Mouse (Mus musculus) cerebellum, adult 11 months (tissue): ENCODE results near the gene Kcnmb1.

Experiments
- DNase-seq: peaks from one replicate; pipeline ENCODE4 v3.0.0; 2022

Gene Kcnmb1

GRCm38 (mm10) chr11:34007616-34008015 lies 44.8 kb downstream of the Kcnmb1 start:
- DNase-seq, result no peak

- no peak for DNase-seq
These were observed 45.4 kb downstream of the Kcnmb1 start for GRCm38 (mm10) chr11:34008214-34008613.

GRCm38 (mm10) chr11:34008702-34009101 lies 45.9 kb downstream of the Kcnmb1 start:
- DNase-seq, result peak; percentile 14

GRCm38 (mm10) chr11:34009316-34010087 lies 46.7 kb downstream of the Kcnmb1 start:
- no peak for DNase-seq

- DNase-seq, result no peak
These were observed 47.5 kb downstream of the Kcnmb1 start for GRCm38 (mm10) chr11:34010133-34010858.

- DNase-seq, result no peak
These were observed 48.0 kb downstream of the Kcnmb1 start for GRCm38 (mm10) chr11:34010859-34011172.

GRCm38 (mm10) chr11:34012007-34012652 lies 49.3 kb downstream of the Kcnmb1 start:
- DNase-seq, result no peak
